Mouse (Mus musculus) MEL (cell line): ENCODE measurements at regions not wholly inside any gene's neighbourhood (a gene's known extent, or its start where the extent isn't known, plus 50 kb on each side); places are given as distances from the start of the nearest gene placed in this dataset.

Source experiments
- DNase-seq: peaks from one replicate; pipeline ENCODE4 v3.0.0; 2011; ENCODE audit warnings: low read depth, low spot score
- H3K27ac ChIP-seq: 2 replicates; pipeline ENCODE4 v1.5.1; 2012; ENCODE audit warnings: low read depth, mild to moderate bottlenecking, control low read depth, low read length, moderate library complexity; ENCODE audit not compliant: control insufficient read depth
- H3K27me3 ChIP-seq, 2 experiments: fragments of 150-350 bp in 1 of 2; sonication (generic) in 1 of 2; 2 replicates each; pipeline ENCODE4 v1.6.1; 2012; ENCODE audit warnings: low read length in 2 of 2, mild to moderate bottlenecking in 2 of 2, improper control_type of control experiment in 1 of 2, moderate library complexity in 1 of 2; ENCODE audit not compliant: insufficient read depth in 2 of 2, control insufficient read depth in 1 of 2
- H3K36me3 ChIP-seq, 2 experiments: 2 replicates each; pipeline ENCODE4 v1.6.1; 2012 to 2014; ENCODE audit warnings: low read length in 2 of 2, improper control_type of control experiment in 1 of 2, inconsistent platforms in 1 of 2, mild to moderate bottlenecking in 1 of 2; ENCODE audit not compliant: insufficient read depth in 2 of 2, control insufficient read depth in 1 of 2
- H3K4me1 ChIP-seq, 2 experiments: fragments of 150-350 bp in 1 of 2; sonication (generic) in 1 of 2; 2 replicates each; pipeline ENCODE4 v1.6.1; 2012; ENCODE audit warnings: low read length in 2 of 2, improper control_type of control experiment in 1 of 2, mild to moderate bottlenecking in 1 of 2; ENCODE audit not compliant: insufficient read depth in 2 of 2, control insufficient read depth in 1 of 2
- H3K4me3 ChIP-seq, 2 experiments: fragments of 150-350 bp in 1 of 2; sonication (generic) in 1 of 2; 2 replicates each; pipeline ENCODE4 v1.5.1; 2012; ENCODE audit warnings: low read depth in 2 of 2, low read length in 2 of 2, mild to moderate bottlenecking in 2 of 2, moderate library complexity in 2 of 2, control low read depth in 1 of 2, improper control_type of control experiment in 1 of 2; ENCODE audit not compliant: control insufficient read depth in 1 of 2, insufficient read depth in 1 of 2
- H3K79me2 ChIP-seq: 2 replicates; pipeline ENCODE4 v1.6.1; 2012; ENCODE audit warnings: mild to moderate bottlenecking, low read length, moderate library complexity; ENCODE audit not compliant: control insufficient read depth, poor library complexity, insufficient read depth
- H3K9ac ChIP-seq: 2 replicates; pipeline ENCODE4 v1.6.1; 2012; ENCODE audit warnings: low read depth, mild to moderate bottlenecking, control low read depth, low read length, moderate library complexity; ENCODE audit not compliant: control insufficient read depth, poor library complexity, severe bottlenecking
- H3K9me3 ChIP-seq: fragments of 150-350 bp; sonication (generic); replicated peaks from 2 replicates; pipeline ENCODE4 v1.6.1; 2012; ENCODE audit warnings: mild to moderate bottlenecking, low read length, improper control_type of control experiment, moderate library complexity; ENCODE audit not compliant: insufficient read depth
- BHLHE40 ChIP-seq: IDR thresholded peaks from 2 replicates; pipeline ENCODE4 v1.6.1; 2012; ENCODE audit warnings: low read depth, mild to moderate bottlenecking, inconsistent platforms, low read length, improper control_type of control experiment, borderline replicate concordance
- CTCF ChIP-seq, 3 experiments: IDR thresholded peaks in 2 of 3; conservative IDR thresholded peaks in 1 of 3; 2 replicates each; pipeline ENCODE4 v1.5.1; 2011 to 2012; ENCODE audit warnings: low read length in 3 of 3, low read depth in 2 of 3, mild to moderate bottlenecking in 2 of 3, improper control_type of control experiment in 1 of 3, inconsistent platforms in 1 of 3, mixed read lengths in 1 of 3, moderate library complexity in 1 of 3; ENCODE audit not compliant: control insufficient read depth in 1 of 3, insufficient read depth in 1 of 3, poor library complexity in 1 of 3, severe bottlenecking in 1 of 3
- E2F4 ChIP-seq: IDR thresholded peaks from 2 replicates; pipeline ENCODE4 v1.6.1; 2011; ENCODE audit warnings: low read depth, low read length, improper control_type of control experiment, borderline replicate concordance
- ELF1 ChIP-seq: IDR thresholded peaks from 2 replicates; pipeline ENCODE4 v1.6.1; 2014; ENCODE audit warnings: low read depth, mild to moderate bottlenecking, inconsistent platforms, low read length, improper control_type of control experiment, moderate library complexity
- GABPA ChIP-seq: IDR thresholded peaks from 2 replicates; pipeline ENCODE4 v1.6.1; 2012; ENCODE audit warnings: low read depth, mild to moderate bottlenecking, inconsistent platforms, low read length, improper control_type of control experiment, moderate library complexity
- GATA1 ChIP-seq: IDR thresholded peaks from 2 replicates; pipeline ENCODE4 v1.6.1; 2011; ENCODE audit warnings: low read depth, low read length, improper control_type of control experiment
- JUND ChIP-seq: IDR thresholded peaks from 2 replicates; pipeline ENCODE4 v1.6.1; 2011; ENCODE audit warnings: low read depth, mild to moderate bottlenecking, improper control_type of control experiment, low read length
- KAT2A ChIP-seq: conservative IDR thresholded peaks from 2 replicates; pipeline ENCODE4 v1.6.1; 2012; ENCODE audit warnings: low read depth, low read length, improper control_type of control experiment, inconsistent platforms
- NELFE ChIP-seq: IDR thresholded peaks from 2 replicates; pipeline ENCODE4 v1.6.1; 2011; ENCODE audit warnings: low read depth, low read length, improper control_type of control experiment
- TCF12 ChIP-seq: IDR thresholded peaks from 2 replicates; pipeline ENCODE4 v1.6.1; 2014; ENCODE audit warnings: low read depth, mild to moderate bottlenecking, inconsistent platforms, low read length, improper control_type of control experiment, moderate library complexity
- ZC3H11A ChIP-seq: IDR thresholded peaks from 2 replicates; pipeline ENCODE4 v1.6.1; 2012; ENCODE audit warnings: low read depth, mild to moderate bottlenecking, inconsistent platforms, low read length, improper control_type of control experiment

DNA sequence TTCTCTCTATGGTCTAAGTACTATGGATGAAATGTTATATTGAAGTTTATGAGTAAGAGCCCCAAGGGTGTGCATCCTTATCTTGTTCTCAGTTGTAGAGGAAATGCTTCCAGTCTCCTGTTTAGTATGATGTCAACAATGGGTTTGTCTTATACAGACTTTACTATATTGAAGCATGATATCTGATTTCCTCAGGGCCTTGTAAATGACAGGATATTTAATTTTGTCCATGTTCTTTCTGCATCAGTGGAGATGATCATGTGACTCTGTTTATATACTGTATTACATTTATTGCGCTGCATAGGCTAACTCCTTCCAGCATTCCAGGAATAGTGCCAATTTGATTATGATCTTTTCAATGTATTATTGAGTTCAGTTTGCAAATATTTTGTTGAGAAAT lies 125.2 kb downstream of the Slc30a10 start:
- Histone ChIP-seq H3K79me2 (no peaks in the 10 kb centered on the region), H3K4me3 (no peak overlapping the region), H3K27ac (no peak overlapping the region), H3K36me3 (no peaks in the 10 kb centered on the region), H3K9me3 (no peaks in the 10 kb centered on the region), H3K9ac (no peak overlapping the region), H3K4me1 (no peaks in the 10 kb centered on the region), H3K27me3 (no peaks in the 10 kb centered on the region)
- TF ChIP-seq TCF12: no peak
- TF ChIP-seq ELF1: no peak
- no peak for TF ChIP-seq BHLHE40
- no peak for TF ChIP-seq E2F4
- TF ChIP-seq GATA1: no peak
- TF ChIP-seq JUND: no peak
- DNase-seq: no peak

DNA sequence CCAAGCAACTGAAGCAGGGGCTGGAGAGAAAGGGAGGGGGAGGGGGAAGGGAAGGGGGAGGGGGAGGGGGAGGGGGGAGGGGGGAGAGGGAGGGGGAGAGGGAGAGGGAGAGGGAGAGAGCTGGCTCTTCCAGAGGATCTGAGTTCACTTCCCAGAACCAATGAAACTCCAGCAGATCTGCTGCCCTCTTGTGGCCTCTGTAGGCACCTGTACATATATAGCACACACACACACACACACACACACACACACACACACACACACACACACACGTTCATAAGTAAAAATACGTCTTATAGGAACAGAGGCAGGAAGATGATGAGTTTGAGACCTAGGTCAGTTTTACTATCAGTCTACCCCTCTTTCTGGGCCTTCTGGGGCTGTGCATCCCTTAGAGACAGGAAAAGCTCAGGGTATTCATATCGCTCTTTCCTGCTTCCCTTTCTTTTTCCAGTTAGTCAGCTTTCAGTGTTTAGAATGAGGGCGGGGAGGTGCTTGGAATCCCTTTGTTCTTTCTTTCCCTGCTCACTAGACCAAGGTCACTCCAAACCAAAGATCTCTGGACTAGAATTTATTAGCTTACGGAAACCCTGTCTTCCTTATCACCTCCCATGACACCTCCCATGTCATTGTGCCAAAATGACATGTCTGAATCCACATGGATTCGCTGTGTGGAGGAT lies 130.7 kb downstream of the Slc30a10 start:
- Histone ChIP-seq H3K9ac (no peak overlapping the region), H3K79me2 (no peaks in the 10 kb centered on the region), H3K36me3 (no peaks in the 10 kb centered on the region), H3K27ac (no peak overlapping the region), H3K9me3 (no peaks in the 10 kb centered on the region), H3K27me3 (no peaks in the 10 kb centered on the region), H3K4me3 (no peak overlapping the region), H3K4me1 (no peaks in the 10 kb centered on the region)
- DNase-seq: no peak
- TF ChIP-seq ZC3H11A (no peak), CTCF (IDR thresholded peaks at IDR 0.05 in 2 of 3, conservative IDR thresholded peaks at IDR 0.05 in 1 of 3; ENCODE audit: control insufficient read depth in 1 of 3, insufficient read depth in 1 of 3, low read depth in 2 of 3, low read length in 3 of 3, poor library complexity in 1 of 3, severe bottlenecking in 1 of 3) (peak in 2 of 3 experiments; percentile 9; a peak in 1 of 6 replicates)

DNA sequence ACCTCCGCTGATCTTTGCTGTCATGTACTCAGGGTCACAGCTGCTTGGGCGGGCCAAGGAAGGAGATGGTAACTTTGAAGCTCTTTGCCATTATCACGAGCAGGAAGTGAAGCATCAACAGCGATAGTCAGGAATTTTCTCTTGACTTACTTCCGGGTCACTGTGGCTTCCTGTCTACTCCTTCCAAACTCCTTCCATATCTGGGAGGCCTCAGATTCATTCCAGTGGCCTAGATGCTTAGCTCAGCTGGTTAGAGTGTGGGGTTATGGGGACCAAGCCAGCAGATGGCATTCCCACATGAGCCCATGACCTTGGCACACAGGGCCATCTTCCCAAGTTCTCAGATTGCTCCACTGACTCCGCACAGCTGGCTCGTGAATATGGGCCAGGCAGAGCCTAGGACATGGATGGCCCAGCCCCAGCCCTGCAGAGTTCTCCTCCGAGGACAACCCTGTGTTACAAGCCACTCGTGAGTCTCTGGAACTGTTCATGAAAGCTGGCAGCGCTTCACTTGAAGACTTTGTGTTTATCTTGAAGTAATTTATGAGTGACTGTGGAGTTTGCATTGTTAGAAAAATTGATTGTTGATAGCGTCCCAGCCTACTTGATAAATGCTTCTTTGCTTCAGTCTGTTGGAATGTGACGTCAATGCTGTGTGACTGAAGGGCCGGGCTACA lies 133.2 kb downstream of the Slc30a10 start:
- no peak for DNase-seq
- Histone ChIP-seq H3K36me3 (no peaks in the 10 kb centered on the region), H3K27ac (no peak overlapping the region), H3K9ac (no peak overlapping the region), H3K4me3 (no peak overlapping the region), H3K79me2 (no peaks in the 10 kb centered on the region), H3K27me3 (no peaks in the 10 kb centered on the region), H3K9me3 (no peaks in the 10 kb centered on the region), H3K4me1 (no peaks in the 10 kb centered on the region)
- TF ChIP-seq GABPA (no peak), NELFE (no peak), E2F4 (no peak), KAT2A (no peak)
